Mouse (Mus musculus): Measurements from ENCODE around the gene Hist1h4a. TPM values are rescaled to one million over a fixed set of nuclear protein-coding genes. Genes with fewer than 3 reads are reported as not detected.
A peak's percentile ranks its signal among the peaks of the same experiment; 100 is the strongest.

Hist1h4a gene
- total RNA-seq, 1 experiment from 2014 or later: 703 TPM

DNA sequence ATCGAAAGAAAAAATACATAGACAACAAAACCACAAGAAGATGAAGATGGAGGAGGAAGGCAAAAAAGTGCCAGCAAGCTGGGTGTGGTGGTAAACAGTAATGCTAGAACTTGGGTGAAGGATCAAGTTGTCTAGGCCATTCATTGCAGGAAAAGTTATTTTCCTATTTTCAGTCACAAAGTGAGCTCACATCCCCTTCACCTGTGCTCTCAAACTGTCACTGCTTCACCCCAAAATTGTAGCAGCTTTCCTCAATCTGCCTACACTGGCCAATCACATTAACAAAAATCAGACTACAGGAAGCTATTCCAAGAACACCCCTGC, 1.2 kb downstream of the Hist1h4a start:
- no peak for ATAC-seq (replicated peaks; ENCODE audit: low read depth, poor library complexity, severe bottlenecking)

DNA sequence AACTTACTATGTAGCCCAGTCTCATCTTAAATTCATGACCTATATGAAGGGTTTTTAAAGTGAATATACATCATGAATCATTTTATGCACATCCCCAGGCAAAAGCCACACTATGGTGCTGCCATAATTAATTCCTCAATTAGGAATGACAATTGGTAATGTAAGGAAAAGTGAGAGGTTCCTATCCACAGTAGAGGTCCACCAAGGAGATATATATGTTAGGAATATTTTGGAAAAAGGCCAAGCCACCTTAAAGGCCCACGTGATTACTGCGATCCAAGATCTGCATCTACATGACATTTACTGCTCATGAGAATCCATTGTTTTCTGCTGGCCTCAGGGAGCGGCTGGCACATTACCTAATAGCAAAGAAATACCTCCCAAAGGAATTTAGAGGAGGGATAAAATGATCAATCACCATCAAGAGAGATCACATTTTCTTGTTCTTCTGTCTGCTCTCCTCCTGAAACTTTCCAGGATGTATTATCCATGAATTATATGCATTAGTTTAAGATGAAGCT, 1.7 kb downstream of the Hist1h4a start:
- no peak for ATAC-seq (replicated peaks; ENCODE audit: low read depth, poor library complexity, severe bottlenecking)

DNA sequence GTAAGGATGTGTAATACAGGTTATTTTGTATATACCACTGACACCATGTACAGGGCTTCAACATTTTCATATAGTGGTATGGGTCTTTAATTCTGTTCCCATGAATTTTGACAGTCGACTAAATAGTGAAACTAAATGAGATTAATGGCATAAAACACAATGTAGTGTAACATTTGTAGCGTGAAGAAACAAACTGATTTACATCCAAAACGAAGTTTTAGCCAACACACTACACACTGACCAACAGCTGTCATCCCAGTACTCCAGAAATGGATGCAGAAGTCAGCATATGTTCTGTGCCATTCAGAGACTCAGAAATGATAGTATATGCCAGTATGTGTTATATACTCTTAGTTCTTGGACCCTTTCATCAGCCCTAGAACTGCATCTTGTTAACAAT, 3.1 kb downstream of the Hist1h4a start:
- ATAC-seq (replicated peaks; ENCODE audit: low read depth, poor library complexity, severe bottlenecking): no peak

DNA sequence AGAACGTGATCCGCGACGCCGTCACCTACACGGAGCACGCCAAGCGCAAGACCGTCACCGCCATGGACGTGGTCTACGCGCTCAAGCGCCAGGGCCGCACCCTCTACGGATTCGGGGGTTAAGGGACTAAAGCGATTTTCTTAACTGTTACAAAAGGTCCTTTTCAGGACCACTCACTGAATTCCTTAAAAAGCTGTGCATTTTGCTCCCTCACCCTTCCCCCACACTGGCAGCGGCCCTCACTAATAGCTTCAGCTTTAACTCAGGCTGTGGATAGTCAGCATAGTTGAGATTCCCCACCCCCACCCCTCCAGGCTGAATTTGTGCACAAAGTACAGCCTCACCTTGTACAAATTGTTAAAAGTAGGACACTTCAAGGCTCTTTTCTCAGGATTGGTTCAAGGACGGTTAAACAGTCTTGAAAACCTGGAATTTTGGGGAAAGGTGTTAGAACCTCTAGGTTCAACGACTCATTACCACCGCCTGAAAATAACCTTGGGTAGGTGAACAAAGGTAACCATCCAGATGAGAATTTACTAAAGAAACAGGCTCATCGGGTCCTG, 3.7 kb downstream of the Hist1h4a start:
- ATAC-seq (replicated peaks; ENCODE audit: low read depth, poor library complexity, severe bottlenecking): peak; percentile 7; the same call in 1 of the 2 replicates

DNA sequence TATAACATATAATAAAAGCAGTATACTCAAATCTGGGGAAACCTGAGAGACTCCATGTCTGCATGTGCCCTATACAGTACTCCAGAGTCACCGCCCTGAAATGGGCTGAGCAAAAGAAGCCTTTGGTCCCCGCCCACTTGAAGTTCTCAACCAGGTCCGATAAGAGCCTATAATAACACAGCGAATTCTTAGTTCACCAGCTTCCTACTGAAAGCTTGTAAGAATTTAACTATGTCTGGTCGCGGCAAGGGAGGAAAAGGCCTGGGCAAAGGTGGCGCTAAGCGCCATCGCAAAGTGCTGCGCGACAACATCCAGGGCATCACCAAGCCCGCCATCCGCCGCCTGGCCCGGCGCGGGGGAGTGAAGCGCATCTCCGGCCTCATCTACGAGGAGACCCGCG, 4.2 kb downstream of the Hist1h4a start, which contains the start of gene Hist1h4b:
Gene Hist1h4b (plus strand): TSS at position 224 of the 400 bp plus-strand sequence.
- ATAC-seq (replicated peaks; ENCODE audit: low read depth, poor library complexity, severe bottlenecking): peak; percentile 42

DNA sequence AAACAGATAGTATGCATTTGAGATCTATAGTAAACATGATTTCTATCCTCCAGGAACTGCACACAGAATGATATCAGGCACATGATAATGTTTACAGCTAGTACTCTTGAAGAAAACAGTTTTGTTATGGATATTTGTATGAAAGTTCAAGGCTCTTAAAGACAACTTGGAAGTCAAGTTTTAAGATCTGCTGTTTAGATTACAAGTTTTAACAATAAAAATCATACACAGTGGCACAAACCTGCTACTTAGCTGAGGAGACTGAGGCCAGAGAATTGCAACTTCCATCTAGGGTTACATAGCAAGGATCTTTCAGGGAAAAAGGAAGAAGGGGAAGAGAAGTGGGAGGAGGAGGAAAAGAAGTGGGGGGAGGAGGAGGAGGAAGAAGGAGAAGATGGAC, 6.0 kb downstream of the Hist1h4a start:
- no peak for ATAC-seq (replicated peaks; ENCODE audit: low read depth, poor library complexity, severe bottlenecking)

DNA sequence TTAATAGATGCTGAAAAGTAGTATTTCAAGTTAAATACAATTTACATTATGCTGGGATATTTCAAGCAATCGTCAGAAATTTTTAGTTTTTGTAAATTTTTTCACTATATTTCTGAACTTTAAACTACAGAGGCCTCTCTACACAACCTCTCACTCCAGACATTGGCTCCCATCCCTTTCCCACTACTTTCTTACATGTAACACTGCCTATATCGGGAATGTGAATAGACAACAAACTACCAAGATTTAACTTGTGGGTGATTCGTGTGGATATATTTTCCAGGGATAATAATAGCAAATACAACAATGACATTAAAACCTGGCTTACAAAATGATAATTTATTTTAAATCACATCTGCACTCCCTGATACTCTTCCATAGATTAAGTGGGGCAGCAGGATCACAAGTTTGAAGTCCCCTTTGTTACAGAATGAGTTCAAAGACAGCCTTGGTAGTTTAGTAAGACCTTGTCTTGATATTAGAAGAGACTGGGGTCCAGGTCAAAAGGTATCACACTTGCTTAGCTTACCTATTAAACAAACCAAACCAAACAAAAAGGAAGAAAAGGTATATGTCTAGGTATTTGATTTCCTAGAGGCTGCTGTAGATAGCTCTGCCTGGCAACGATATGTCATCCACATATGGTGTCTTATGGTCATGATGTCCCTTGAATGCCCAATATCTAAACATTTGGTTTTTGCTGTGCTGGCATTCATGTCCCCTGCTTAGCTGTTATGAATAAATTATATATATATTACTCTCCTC, 7.5 kb downstream of the Hist1h4a start:
- ATAC-seq (replicated peaks; ENCODE audit: low read depth, poor library complexity, severe bottlenecking): no peak

DNA sequence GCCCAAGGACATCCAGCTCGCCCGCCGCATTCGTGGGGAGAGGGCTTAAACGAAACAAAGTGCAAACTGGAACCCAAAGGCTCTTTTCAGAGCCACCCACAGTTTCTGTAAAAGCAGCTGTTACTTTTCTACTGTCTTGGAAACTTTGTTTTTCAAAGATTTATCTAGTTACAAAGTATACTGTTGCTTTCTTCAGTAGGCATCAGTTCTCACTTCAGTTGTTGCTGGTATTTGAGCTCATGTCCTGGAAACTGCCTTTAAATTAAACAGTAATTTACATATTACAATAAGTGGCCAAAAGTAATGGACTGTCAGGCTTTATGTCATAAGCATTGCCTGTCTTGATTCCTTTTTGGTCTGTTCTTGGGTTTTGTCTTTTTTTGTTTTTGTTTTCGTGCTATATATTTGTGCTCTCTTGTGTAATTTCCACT, 8.3 kb downstream of the Hist1h4a start:
- ATAC-seq (replicated peaks; ENCODE audit: low read depth, poor library complexity, severe bottlenecking): no peak

DNA sequence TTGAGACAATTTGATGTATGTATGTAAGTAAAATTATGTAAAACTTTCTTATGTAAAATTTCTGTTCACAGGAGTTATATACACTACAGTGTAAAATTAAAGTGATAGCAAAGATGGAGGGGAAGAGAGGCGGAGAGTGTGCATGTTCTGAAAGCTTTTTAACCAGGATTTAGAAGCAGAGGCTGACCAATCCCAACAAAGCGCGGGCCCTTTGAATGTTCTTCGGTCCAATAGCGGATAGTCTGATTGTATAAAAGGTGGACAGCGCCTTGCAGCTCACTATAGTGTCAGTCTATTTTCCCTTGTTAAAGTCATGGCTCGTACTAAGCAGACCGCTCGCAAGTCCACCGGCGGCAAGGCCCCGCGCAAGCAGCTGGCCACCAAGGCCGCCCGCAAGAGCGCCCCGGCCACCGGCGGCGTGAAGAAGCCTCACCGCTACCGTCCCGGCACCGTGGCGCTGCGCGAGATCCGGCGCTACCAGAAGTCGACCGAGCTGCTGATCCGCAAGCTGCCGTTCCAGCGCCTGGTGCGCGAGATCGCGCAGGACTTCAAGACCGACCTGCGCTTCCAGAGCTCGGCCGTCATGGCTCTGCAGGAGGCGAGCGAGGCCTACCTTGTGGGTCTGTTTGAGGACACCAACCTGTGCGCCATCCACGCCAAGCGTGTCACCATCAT, 8.8 kb downstream of the Hist1h4a start, which contains the start of gene Hist1h3b:
Gene Hist1h3b (plus strand): TSS at position 201 of the 675 bp plus-strand sequence.
- peak; percentile 72 for ATAC-seq (replicated peaks; ENCODE audit: low read depth, poor library complexity, severe bottlenecking)

DNA sequence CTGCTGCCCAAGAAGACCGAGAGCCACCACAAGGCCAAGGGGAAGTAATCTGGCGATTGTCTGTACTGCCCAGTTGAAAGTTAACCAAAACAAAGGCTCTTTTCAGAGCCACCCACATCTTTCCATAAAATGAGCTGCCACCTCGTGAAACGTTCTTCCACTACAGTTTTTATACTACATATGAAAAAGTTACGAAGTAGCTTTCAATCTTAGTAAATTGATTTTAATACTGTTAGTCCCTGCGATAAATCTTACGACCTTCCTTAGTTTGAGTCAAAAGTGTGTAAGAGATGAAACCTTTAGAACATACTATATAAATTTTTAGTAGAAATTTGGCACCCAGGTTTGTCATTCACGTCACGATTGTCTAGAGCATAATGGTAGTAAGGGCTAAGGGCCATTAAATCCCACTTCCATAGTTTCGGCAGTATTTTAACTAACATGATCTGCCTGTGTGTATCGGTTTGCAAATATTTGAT, 9.5 kb downstream of the Hist1h4a start:
- peak; percentile 7; the same call in 1 of the 2 replicates for ATAC-seq (replicated peaks; ENCODE audit: low read depth, poor library complexity, severe bottlenecking)

DNA sequence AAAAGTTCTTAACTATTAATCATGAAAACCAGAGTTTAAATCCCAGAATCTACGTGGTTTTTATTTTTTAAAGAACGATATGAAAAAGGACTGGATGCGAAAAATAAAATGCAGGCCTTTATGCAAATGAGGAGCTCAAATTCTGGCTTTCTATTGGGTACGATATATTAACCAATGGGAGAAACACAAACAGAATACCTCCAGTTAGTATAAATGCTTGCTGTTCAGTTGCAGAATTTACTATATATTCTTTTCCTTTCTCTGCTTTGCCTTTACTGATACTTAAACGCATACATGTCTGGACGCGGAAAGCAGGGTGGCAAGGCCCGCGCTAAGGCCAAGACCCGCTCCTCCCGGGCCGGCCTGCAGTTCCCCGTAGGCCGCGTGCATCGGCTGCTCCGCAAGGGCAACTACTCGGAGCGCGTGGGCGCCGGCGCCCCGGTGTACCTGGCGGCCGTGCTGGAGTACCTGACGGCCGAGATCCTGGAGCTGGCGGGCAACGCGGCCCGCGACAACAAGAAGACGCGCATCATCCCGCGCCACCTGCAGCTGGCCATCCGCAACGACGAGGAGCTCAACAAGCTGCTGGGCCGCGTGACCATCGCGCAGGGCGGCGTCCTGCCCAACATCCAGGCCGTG, 10.1 kb downstream of the Hist1h4a start, which contains the start of gene Hist1h2ab:
Gene Hist1h2ab (plus strand): TSS at position 288 of the 639 bp plus-strand sequence.
- ATAC-seq (replicated peaks; ENCODE audit: low read depth, poor library complexity, severe bottlenecking): peak; percentile 53

DNA sequence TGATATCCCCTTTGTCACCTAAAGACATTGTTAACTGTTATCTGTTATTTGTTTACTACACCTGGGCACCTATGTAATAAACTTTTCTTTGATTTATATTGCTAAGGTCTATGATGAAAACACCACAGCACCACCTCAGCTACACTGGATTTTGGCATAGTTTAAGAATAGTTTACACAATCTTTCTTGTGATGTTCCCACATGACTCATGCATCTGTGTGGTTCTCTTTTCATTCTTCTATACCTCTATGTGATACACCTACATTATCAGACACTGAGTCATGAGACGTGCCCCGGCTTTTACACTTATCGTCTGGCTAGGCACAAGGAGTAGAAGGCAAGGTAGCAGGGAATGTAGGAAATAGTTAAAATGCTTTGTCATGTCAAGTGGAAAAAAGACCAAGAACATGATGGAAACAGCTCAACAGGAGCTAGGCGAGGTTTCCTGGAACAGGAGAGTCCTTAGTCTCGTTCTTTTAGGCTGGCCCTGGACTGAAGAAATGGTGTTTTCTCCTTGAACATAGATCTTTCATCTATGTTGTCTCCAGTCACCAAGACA, 11.4 kb downstream of the Hist1h4a start:
- no peak for ATAC-seq (replicated peaks; ENCODE audit: low read depth, poor library complexity, severe bottlenecking)

DNA sequence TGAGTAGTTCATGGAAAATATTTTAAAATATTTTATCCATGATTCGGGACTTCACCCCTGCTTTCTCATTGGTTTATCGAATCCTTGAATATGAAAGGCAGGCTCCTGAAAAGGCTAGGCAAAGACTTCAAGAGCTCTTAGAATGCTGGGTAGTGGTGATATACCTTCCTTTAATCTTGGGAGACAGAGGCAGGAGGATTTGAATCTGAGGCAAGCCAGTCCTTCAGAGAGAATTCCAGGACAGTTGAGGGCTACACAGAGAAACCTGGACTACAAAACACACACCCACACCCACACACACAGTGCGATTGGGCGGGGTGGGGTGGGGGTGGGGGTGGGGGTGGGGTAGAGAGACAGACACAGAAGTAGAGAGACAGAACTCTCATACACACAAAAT, 13.1 kb downstream of the Hist1h4a start:
- ATAC-seq (replicated peaks; ENCODE audit: low read depth, poor library complexity, severe bottlenecking): no peak

DNA sequence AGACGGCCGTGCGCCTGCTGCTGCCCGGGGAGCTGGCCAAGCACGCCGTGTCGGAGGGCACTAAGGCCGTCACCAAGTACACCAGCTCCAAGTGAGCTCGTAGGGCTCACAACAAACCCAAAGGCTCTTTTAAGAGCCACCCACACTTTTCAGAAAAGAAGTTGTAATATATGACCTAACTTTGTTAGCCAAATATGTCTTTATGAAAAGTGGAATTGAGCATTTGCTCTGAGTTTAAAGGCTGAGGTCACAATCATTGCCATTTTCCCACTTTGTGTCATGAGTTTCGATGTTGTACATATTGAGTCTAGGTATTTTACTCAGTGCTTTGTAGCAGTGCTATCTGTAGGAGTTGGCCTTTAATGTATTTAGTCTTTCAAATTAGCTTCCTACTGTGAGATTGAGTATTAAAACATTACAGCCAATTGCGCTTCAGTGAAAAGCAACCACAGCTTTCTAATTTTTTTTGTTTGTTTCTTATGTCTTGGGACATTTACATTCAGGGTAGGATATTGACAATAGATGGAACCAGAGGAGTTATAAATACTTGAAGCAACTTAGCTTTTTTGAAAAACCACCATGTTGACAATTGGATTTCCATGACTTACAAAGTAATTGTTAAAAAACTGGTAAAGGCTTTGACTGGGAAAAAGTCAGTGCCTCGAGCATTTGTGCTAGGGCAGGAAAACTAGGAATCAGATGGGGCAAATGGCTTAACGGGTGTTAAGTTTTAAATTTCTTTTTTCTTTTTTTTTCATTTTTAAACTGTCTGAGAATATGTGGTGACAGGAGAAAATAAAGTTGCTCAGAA, 13.7 kb downstream of the Hist1h4a start:
- ATAC-seq (replicated peaks; ENCODE audit: low read depth, poor library complexity, severe bottlenecking): peak; percentile 1; the same call in 1 of the 2 replicates

DNA sequence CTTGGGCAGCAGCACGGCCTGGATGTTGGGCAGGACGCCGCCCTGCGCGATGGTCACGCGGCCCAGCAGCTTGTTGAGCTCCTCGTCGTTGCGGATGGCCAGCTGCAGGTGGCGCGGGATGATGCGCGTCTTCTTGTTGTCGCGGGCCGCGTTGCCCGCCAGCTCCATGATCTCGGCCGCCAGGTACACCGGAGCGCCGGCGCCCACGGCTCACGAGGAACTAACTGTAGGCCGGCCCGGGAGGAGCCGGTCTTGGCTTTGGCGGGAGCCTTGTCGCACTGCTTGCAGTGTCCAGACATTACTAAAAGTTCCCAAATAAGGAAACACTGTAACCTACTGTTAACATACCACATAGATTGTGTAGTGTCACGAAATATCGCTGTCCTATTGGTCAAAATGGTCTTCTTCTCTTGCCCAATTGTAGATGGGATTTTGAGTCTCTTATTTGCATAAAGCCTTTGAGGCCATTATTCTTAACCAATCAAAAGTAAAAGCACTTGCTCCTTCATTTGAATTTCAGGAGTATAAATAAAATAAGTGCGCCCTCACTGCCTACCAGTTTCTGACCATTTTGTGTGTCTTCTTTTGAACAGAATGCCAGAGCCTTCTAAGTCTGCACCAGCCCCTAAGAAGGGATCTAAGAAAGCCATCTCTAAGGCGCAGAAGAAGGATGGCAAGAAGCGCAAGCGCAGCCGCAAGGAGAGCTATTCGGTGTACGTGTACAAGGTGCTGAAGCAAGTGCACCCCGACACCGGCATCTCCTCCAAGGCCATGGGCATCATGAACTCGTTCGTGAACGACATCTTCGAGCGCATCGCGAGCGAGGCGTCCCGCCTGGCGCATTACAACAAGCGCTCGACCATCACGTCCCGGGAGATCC, 14.6 kb downstream of the Hist1h4a start, which contains the start of gene Hist1h2bb:
Gene Hist1h2bb (plus strand): TSS at position 534 of the 880 bp plus-strand sequence.
- ATAC-seq (replicated peaks; ENCODE audit: low read depth, poor library complexity, severe bottlenecking): peak; percentile 77

DNA sequence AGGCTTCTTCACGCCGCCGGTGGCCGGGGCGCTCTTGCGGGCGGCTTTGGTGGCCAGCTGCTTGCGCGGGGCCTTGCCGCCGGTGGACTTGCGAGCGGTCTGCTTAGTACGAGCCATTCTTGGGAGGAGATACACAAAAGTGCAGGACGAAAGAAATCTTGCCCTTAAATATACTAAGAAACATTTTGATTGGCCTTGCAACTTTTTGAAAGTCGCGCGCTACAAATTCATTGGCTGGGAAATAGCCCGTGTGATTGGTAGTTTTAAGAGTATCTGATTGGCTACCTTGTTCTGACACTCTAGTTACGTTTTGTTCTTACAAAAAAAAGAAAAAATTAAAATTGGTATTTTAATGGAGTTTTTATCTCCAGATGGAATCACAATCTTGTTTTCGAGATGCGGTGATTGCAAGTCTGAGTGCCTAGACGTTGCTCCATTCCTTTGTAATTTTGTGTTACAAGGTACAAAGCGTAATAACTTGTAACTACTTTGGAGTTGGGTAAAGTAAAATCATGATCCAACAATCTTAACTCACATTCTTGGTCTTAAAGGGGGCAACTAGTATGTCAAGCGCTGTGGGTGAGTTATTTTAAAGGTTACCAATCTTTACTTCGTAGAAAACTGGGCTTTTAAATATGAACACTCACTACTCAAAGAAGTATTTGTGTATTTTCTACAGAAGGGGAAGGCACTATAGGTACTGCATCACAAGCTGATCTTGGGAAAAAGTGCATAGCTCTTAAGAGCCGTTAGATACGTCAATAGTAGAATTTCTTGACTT, 15.5 kb downstream of the Hist1h4a start, which contains the start of gene Hist1h3c:
Gene Hist1h3c (minus strand): TSS at position 222 of the 781 bp plus-strand sequence.
- ATAC-seq (replicated peaks; ENCODE audit: low read depth, poor library complexity, severe bottlenecking): peak; percentile 61

Data from common myeloid progenitor, adult 5-6 weeks (primary cell).